Mouse (Mus musculus) midbrain, postnatal 0 days (tissue): ENCODE measurements around the gene Grhl1. TPM values are rescaled to one million over a fixed set of nuclear protein-coding genes. Genes with fewer than 3 reads are reported as not detected.

ENCODE experiments used
- ATAC-seq: fragments of 200-750 bp; cut with Nextera tagmentation; 2 replicates; pipeline ENCODE4 v1.8.0; 2017; ENCODE audit warnings: moderate number of reproducible peaks, mild to moderate bottlenecking, moderate TSS enrichment, moderate library complexity; ENCODE audit not compliant: low FRiP score
- DNase-seq: peaks from one replicate; pipeline ENCODE4 v3.0.0-alpha.2; 2015; ENCODE audit warnings: low spot score
- H3K27ac ChIP-seq: fragments of 300-500 bp; sonication (generic); 2 replicates; pipeline ENCODE4 v1.5.1; 2014; ENCODE audit warnings: low read depth, mild to moderate bottlenecking, low read length, mixed read lengths
- H3K27me3 ChIP-seq: fragments of 300-500 bp; sonication (generic); 2 replicates; pipeline ENCODE4 v1.6.1; 2014; ENCODE audit warnings: low read length, control low read depth, mixed read lengths; ENCODE audit not compliant: insufficient read depth
- H3K36me3 ChIP-seq: fragments of 300-500 bp; sonication (generic); 2 replicates; pipeline ENCODE4 v1.6.1; 2014; ENCODE audit warnings: low read length, control low read depth, mixed read lengths; ENCODE audit not compliant: insufficient read depth
- H3K4me1 ChIP-seq: fragments of 300-500 bp; sonication (generic); 2 replicates; pipeline ENCODE4 v1.6.1; 2014; ENCODE audit warnings: mild to moderate bottlenecking, control low read depth, antibody characterized with exemption, low read length, mixed read lengths; ENCODE audit not compliant: insufficient read depth
- H3K4me2 ChIP-seq: fragments of 300-500 bp; sonication (generic); 2 replicates; pipeline ENCODE4 v1.6.1; 2014; ENCODE audit warnings: low read depth, mild to moderate bottlenecking, low read length, mixed read lengths; ENCODE audit not compliant: poor library complexity, severe bottlenecking
- H3K4me3 ChIP-seq: fragments of 300-500 bp; sonication (generic); 2 replicates; pipeline ENCODE4 v1.5.1; 2014; ENCODE audit warnings: low read depth, mild to moderate bottlenecking, low read length, moderate library complexity
- H3K9ac ChIP-seq: fragments of 300-500 bp; sonication (generic); replicated peaks from 2 replicates; pipeline ENCODE4 v1.6.1; 2014; ENCODE audit warnings: mild to moderate bottlenecking, low read length, moderate library complexity, mixed read lengths; ENCODE audit not compliant: poor library complexity, severe bottlenecking
- H3K9me3 ChIP-seq: fragments of 300-500 bp; sonication (generic); 2 replicates; pipeline ENCODE4 v1.6.1; 2016; ENCODE audit warnings: low read length, control low read depth
- CTCF ChIP-seq: IDR thresholded peaks from 2 replicates; pipeline ENCODE4 v1.5.1; 2016; ENCODE audit warnings: antibody characterized with exemption, mild to moderate bottlenecking
- WGBS: fragments of 180-500 bp; shearing (Covaris S2); extraction: QIAGEN DNeasy Blood & Tissue Kit; methylation state at CpG from one replicate; pipeline ENCODE4 v1.1.7; 2014; 5-methylcytosine and 5-hydroxymethylcytosine counted together
- polyA plus RNA-seq: library from polyadenylated mRNA; unstranded; fragments of >200 nt; fragmentation: Nextera tagmentation; extraction: Ambion mirVana; gene quantifications from 2 replicates; pipeline ENCODE4 v1.2.1, GENCODE M21; 2015
- total RNA-seq: library from RNA; depleted of rRNA; stranded (reverse); fragments of >200 nt; gene quantifications from 2 replicates; pipeline ENCODE4 v1.2.3, GENCODE M21; 2014

Gene Grhl1
- total and polyA plus RNA-seq, 2 experiments from 2014 or later = 1.8 to 3.5 TPM

DNA sequence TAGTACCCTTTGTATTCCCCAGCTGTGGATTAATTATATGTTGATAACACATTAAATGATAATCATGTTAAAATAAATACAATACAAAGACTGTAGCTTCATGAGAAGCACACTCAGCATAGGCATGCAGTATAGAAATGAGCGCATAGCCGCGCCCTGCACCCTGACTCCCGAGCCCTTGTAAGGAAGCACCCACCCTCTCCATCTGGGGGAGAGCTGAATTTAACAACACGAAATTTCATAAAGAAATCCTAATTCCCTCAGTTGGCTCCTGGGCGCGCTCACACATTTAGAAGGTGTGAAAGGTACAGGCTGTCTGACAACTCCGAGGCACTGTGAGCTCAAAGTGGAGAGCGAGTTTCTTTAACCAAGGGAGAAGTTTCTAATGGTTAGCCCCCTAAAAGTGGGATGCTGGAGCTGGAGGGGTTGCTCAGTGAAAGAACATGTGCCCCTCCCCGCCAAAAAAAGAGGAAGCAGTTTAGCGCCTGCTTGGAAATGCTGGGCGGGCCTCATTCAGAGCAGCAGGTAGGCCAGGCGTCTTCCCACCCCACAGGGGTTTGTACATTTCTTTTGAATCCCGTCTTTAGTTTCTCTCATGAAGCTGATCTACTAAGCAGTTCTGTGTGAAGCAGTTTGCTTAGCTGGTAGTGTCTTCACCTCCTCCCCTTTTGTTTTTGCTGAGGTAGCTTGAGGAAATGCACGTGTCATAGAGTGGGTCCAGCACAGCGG, 30.5 kb upstream of the Grhl1 start:
- Histone ChIP-seq H3K27me3 (no peaks in the 10 kb centered on the region), H3K4me2 (no peak overlapping the region), H3K9ac (no peak overlapping the region), H3K27ac (no peak overlapping the region), H3K4me1 (no peaks in the 10 kb centered on the region), H3K4me3 (no peak overlapping the region), H3K36me3 (peaks cover 12% of the 10 kb centered on the region), H3K9me3 (no peaks in the 10 kb centered on the region)
- DNase-seq (no peak), ATAC-seq (no peak)
- TF ChIP-seq CTCF = no peak
- WGBS = 80% methylated on average over 16 of the region's 16 CpGs

GRCm38 (mm10) chr12:24547686-24548085, 24.4 kb upstream of the Grhl1 start:
- DNase-seq = no peak
- Histone ChIP-seq H3K36me3 (peaks cover 24% of the 10 kb centered on the region), H3K9me3 (no peaks in the 10 kb centered on the region), H3K27me3 (no peaks in the 10 kb centered on the region), H3K4me1 (no peaks in the 10 kb centered on the region), H3K4me2 (no peak overlapping the region), H3K27ac (no peak overlapping the region), H3K4me3 (no peak overlapping the region), H3K9ac (no peak overlapping the region)
- no peak for ATAC-seq
- WGBS = 92% methylated on average over 8 of the region's 8 CpGs
- TF ChIP-seq CTCF = no peak

DNA sequence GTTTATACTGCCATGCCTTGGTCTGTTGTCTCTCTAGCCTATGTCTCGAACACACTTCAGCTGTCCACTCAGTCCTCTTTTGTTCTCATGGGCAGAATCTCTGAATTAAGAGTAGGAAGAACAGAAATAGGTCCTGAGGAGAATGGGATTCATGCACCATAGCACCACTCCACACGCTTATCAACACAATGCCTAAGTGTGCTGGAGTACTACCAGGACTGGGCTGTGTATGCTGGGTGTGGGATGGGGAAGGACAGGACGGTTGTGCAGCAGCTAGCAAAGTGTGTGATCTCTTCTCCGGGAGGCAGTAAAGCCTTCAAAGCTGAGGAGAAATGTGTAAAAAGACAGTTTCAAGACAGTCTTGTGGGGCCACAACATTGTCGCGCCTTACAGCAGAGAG, 23.2 kb upstream of the Grhl1 start:
- no peak overlapping the region for H3K27ac ChIP-seq
- H3K4me2 ChIP-seq = no peak overlapping the region
- H3K4me3 ChIP-seq = no peak overlapping the region
- H3K27me3 ChIP-seq = no peaks in the 10 kb centered on the region
- H3K9me3 ChIP-seq = no peaks in the 10 kb centered on the region
- no peak for DNase-seq
- ATAC-seq = no peak
- H3K9ac ChIP-seq = no peak overlapping the region
- no peak for TF ChIP-seq CTCF
- no peaks in the 10 kb centered on the region for H3K4me1 ChIP-seq
- WGBS = 77% methylated on average over 6 of the region's 6 CpGs
- H3K36me3 ChIP-seq = peaks cover 24% of the 10 kb centered on the region

DNA sequence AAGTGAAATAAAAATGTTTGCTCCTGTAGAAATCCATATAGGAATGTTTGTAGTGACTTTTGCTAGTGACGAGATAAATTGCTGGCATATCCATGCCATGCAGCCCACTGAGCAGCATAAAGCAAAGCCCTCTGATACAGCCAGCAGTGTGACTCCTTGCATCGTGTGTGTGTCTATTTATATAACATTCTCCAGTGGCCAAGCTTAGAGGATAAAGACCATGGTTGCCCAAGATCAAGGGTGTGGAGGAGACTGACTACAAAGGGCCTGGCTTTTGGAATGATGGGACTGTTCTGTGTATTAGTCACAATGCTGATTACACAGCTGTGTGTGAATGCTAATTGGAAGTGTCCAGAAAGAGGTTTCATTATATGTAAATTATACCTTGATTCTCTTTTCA, 19.6 kb upstream of the Grhl1 start:
- 72% methylated on average over 2 of the region's 2 CpGs for WGBS
- TF ChIP-seq CTCF = no peak
- H3K9me3 ChIP-seq = no peaks in the 10 kb centered on the region
- H3K9ac ChIP-seq = no peak overlapping the region
- DNase-seq (no peak), ATAC-seq (no peak)
- no peaks in the 10 kb centered on the region for H3K27me3 ChIP-seq
- H3K4me3 ChIP-seq = no peak overlapping the region
- peaks cover 14% of the 10 kb centered on the region; the same call in 1 of the 2 replicates for H3K36me3 ChIP-seq
- H3K4me1 ChIP-seq = no peaks in the 10 kb centered on the region
- H3K27ac ChIP-seq = no peak overlapping the region
- H3K4me2 ChIP-seq = no peak overlapping the region

- Histone ChIP-seq H3K4me2 (no peak overlapping the region), H3K4me3 (no peak overlapping the region), H3K36me3 (peaks cover 19% of the 10 kb centered on the region; the same call in 1 of the 2 replicates), H3K9me3 (no peaks in the 10 kb centered on the region), H3K4me1 (no peaks in the 10 kb centered on the region), H3K27ac (no peak overlapping the region), H3K9ac (no peak overlapping the region), H3K27me3 (no peaks in the 10 kb centered on the region)
- no peak for ATAC-seq
- no peak for DNase-seq
- TF ChIP-seq CTCF = no peak
- 82% methylated on average over 8 of the region's 8 CpGs for WGBS
Measured at GRCm38 (mm10) chr12:24555976-24556375, 16.1 kb upstream of the Grhl1 start.

GRCm38 (mm10) chr12:24563395-24563960, 8.6 kb upstream of the Grhl1 start:
- no peak overlapping the region for H3K9ac ChIP-seq
- H3K9me3 ChIP-seq = no peaks in the 10 kb centered on the region
- H3K27ac ChIP-seq = no peak overlapping the region
- no peak for TF ChIP-seq CTCF
- H3K4me2 ChIP-seq = no peak overlapping the region
- WGBS = 85% methylated on average over 7 of the region's 7 CpGs
- ATAC-seq = no peak
- H3K27me3 ChIP-seq = no peaks in the 10 kb centered on the region
- H3K36me3 ChIP-seq = peaks cover 11% of the 10 kb centered on the region; the same call in 1 of the 2 replicates
- no peak for DNase-seq
- H3K4me3 ChIP-seq = no peak overlapping the region
- no peaks in the 10 kb centered on the region for H3K4me1 ChIP-seq
